Mouse (Mus musculus) cerebral cortex, adult 2 months (tissue): ENCODE measurements around the gene Rpl32.

Source experiments
- WGBS: fragments of 180-500 bp; shearing (Covaris S2); methylation state at CpG from one replicate; pipeline ENCODE4 v1.1.7; 2018; 5-methylcytosine and 5-hydroxymethylcytosine counted together

The Rpl32 gene

DNA sequence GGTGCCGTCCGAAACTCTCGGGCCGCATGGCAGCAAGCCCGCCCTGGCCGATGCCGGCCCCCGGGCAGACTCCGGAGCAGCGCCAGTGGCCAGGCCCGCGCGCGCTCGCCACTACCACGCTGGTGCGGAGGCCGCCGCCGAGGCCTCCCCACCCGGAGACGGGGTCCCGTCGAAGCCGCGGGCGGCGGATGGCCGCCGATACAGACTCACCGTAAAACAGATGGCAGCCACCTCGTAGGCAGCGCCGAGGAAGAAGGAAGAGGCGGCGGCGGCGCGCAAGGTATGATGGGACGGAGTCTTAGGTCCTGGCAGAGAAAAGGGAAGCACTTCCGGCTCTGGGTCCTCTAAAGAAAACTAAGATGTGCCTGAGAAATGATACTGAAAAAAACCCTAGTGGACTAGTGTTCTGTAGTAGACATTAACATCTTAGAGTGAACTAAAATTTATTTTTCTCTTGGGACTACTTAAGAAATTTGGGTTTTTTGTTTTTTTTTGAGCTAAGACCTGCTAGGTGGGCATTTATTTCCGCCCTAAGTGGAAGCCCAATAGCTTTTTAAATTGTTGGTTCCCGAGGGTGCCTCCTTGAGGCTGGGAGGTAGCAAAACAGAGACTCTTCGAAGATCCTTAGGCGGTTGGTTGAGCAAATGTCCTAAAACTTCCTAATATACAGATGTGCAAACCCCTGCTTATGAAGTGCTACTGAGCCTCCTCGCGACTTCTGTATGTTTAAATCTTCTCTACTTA, at the start of gene Rpl32:
TSS of gene Rpl32 (minus strand) at position 260 of the 744 bp plus-strand sequence.
- under 1% methylated on average over 47 of the region's 47 CpGs for WGBS

DNA sequence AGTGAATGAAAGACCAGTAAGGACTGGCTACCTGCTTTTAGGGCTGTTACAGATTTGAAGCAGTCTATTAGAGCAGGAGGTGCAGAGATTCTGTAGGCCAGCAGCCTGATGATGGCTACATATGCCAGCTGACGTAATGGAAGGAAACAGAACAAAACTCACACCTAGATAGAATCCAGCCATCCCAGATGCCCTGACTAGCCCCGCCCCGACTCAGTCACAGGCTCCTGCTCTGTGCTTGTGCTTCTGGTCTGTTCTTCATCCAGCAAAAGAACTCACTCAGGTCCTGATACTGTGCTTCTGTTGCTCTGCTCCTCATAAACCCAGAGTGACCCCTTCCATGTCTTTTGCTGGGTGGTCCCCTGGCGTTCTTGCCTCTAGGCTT, 47.8 kb upstream of the Rpl32 start:
- WGBS = 72% methylated on average over 4 of the region's 4 CpGs

DNA sequence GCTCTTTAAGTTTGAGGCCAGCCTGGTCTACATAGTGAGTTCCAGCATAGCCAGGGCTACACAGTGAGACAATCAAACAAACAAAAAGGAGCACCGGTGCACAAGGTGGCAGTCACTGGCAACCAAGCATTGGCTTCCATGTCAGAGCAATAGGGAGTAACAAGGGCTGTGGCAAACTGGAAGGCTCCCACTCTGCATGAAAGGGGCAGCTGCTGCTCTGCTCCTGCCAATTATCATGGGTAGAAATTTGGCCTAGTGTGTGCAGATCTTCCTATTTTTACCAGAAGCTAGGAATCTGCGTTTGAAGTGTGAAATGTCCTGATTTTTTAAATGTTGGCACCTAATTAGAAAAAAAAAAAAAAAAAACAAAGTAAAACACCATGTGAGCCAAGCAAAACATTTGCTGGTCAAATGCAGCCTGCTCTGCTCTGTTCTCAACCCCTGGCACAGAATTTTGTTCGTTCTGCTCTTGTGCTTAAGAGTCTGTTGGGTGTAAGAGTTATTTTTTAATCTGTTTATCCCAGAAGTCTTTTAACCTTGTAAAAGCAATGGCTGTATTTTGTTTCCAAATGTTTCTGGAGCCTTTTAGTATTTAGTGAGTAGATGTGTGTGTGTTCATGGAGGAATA, 47.3 kb upstream of the Rpl32 start:
- WGBS = 32% methylated on average over 3 of the region's 3 CpGs

DNA sequence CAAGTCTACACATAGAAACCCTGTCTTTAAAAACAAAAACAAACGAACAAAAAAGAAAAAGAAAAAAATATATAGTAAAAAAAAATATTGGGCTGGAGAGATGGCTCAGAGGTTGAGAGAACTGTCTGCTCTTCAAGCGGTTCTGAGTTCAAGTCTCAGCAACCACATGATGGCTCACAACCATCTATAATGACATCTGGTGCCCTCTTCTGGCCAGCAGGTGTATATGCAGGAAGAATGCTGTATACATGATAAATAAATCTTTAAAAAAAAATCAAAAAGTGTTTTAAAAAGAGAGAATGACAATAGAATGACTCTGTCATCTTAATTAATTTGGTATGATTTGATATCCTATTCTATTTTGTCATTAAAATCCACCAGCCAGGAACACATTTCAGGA, 45.9 kb upstream of the Rpl32 start:
- 64% methylated on average over 2 of the region's 2 CpGs for WGBS

DNA sequence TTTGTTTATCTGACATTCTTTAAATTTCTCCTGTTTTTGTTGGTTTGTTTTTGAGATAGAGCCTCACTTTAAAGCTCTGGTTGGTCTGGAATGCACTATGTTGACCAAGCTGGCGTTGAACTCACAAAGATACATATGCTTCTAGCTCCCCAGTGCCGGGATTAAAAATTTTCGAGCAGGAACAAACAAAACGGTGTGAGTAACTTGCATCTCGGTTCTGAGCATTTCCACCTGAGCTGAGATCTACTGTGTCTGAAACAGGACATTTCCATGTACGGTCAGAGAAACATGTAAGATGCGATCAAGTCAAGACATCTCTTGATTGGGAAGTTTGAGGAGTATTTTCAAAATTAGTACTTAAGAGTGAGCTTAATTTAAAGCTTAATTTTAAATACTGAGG, 45.4 kb upstream of the Rpl32 start:
- WGBS = 37% methylated on average over 7 of the region's 7 CpGs

DNA sequence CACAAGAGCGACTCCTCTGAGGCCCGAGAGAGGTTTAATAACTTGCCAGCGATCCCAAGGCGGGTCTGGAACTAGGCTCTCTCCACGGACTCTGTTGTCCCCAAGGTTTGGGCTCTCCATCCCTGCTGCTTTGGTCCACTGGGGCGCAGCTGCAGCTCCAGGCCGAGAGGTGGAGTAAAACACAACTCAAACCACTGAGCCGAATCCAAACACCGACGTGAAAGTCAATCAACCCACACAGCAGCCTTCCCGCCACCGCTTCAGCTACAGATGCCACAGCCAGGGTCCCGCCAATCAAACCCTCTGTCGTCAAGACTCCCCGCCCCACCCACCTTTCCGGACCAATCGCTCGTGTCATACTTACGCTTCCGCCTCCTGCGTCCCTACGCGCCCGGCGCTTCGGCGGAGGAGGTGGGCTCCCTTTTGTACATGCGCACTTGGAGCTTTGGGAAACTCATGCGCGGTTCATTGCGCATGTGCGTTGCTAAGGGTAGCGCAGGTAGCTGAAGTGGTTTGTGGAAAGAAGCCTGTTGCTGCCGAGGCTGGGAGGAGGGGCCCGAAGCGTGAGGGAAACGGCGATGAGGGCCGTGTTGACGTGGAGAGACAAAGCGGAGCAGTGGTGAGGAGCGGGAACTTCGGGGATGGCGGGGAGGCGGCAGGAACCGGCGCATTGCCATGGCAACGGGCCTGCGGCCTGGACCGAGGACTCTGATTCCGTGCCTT, 44.7 kb upstream of the Rpl32 start, which contains the start of the genes Mbd4 and Ift122:
TSS of gene Mbd4 (minus strand) at position 281 of the 723 bp plus-strand sequence.
TSS of gene Ift122 (plus strand) at position 380 of the 723 bp plus-strand sequence.
- WGBS = under 1% methylated on average over 51 of the region's 51 CpGs

DNA sequence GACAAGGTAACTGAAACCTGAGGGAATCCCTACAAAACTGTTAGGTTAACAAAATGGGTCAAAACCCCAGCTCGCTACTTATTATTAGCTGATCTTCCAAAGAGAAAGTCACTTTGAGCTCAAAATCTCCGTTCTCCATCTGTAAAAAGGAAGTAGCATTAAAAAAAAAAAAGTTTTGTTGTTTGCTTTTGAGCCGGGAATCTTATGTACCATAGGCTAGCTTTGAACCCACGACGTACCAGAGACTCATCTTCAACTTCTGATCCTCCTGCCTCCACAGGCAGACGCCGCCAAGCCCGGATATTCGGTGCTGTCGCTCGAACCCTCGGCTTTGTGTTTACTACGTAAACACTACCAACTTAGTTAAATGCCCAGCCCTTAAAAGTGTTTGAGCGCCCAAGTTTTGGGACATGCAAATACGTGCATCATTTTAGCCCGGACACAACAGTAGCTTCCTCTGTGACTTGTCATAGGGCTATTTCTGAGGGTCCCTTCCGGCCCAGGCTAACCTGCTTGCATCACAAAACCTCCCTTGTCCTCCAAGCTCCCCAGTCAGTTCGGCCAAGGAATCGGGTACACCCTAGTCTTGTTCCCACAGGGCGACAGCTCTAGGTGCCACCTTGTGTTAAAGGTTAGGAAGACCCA, 44.0 kb upstream of the Rpl32 start:
- 7% methylated on average over 20 of the region's 20 CpGs for WGBS

DNA sequence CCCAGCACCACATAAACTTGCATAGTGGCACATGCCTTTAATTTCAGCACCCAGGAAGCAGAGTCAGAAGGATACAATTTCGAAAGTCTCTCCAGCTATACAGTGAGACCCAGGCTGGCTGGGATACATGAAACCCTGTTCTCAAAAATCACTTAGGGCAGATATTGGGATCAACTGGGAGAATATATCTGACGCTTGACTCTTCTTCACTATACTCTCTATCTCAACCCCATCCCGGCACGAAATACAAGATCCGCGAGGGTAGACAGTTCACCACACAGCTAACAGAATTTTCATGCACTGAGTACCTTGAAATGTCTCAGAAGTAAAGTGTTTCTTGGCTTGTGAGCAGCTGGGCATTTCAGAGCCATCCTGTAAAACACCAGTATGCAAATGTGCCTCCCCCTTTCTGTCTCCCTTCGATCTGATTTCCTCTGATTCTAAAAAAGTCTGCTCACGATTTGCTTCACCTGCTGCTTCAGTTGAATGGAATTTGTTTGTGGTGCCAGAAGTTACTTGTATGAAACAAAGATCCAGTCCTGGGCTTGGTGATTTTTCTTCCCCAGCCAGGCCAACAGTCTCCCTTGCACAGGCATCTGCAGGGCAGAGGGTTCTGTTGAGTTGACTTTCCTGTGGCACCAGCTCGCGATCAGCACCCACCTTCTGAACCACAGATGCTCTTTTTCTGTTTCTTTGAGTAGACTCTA, 40.2 kb upstream of the Rpl32 start:
- 86% methylated on average over 10 of the region's 10 CpGs for WGBS

DNA sequence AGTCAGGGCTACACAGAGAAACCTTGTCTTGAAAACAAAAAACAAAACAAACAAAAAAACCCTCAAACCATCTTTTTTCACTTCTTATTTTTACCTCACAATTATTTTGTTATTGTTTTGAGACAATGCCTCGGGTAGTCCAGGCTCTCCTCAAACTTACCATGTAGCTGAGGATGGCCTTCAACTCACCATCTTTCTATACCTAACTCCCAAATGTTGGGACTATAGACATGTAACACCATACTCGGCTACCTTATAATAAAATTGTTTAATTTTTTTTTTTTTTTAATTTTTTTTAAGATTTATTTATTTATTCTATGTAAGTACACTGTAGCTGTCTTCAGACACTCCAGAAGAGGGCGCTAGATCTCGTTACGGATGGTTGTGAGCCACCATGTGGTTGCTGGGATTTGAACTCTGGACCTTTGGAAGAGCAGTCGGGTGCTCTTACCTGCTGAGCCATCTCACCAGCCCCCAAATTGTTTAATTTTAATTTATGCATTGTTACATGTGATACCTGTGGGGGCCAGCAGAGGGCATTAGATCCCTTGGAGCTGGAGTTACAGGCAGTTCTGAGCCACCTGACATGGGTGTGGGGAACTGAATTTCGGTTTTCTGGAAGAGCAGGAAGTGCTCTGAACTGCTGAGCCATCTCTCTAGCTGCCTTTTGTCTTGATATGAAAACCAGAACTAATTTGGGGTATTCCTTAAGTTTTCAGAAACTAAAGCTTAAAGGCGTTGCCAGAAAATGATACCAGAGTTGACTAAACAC, 38.3 kb upstream of the Rpl32 start:
- WGBS = 30% methylated on average over 8 of the region's 8 CpGs

DNA sequence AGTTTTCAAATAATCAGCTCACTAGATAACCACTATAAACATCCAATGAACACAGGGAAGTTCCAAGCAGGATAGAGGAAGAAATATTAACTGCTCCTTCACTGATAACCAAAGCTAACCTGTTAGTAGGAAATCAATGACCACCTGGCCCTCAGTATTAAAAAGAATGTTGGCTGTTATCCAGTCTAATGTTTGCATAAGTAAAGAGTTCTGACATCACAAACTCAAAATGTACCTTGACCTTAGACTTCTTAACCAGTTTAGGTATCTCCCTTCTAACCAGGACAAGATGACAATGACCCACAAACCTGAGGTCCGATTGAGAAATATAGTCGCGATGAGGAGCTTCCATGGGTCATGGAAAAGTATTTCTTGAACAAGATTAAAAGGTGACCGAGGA, 36.5 kb upstream of the Rpl32 start:
- WGBS = 94% methylated on average over 4 of the region's 4 CpGs

DNA sequence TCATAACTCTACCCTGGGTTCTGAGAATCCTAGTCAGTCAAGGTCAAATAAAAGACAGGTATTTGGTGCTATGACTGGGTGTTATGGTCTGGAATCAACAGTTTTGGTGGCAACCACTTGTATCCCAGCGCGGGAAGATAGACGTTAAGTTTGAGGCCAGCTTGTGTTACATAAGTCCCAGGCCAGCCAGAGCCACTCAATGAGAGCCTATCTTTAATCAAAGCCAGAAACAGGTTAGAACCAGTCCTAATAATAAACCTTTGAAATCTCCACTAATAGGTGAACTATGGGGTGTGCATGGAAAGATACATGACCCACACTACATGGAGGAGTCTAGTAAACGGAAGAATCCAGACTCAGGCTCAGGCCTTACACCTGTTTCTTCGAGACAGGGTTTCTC, 30.2 kb upstream of the Rpl32 start:
- WGBS = 69% methylated on average over 5 of the region's 5 CpGs

DNA sequence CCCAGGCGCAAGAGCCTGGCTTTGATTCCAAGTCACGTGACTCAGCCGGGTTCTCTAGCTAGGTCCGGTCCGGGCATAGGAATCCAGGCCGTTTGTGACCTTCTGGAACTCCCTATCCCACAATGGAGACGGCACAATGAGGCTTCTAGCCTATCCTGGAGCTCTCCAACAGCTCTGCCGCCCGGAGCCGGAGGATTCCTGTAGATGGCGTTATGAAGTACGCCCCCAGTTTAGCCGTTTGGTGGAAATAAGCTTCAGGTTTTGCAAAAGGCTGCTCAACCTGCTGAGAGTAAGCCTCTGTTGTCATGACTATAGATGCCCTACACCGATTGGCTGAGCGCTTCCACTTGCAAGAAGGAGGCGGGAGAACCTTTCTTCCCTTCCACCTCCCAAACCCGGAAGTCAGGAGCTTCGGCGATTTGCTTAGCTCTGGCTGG, 29.6 kb upstream of the Rpl32 start, which contains the start of gene Efcab12:
TSS of gene Efcab12 (minus strand) at position 252 of the 437 bp plus-strand sequence.
- 1% methylated on average over 19 of the region's 19 CpGs for WGBS

DNA sequence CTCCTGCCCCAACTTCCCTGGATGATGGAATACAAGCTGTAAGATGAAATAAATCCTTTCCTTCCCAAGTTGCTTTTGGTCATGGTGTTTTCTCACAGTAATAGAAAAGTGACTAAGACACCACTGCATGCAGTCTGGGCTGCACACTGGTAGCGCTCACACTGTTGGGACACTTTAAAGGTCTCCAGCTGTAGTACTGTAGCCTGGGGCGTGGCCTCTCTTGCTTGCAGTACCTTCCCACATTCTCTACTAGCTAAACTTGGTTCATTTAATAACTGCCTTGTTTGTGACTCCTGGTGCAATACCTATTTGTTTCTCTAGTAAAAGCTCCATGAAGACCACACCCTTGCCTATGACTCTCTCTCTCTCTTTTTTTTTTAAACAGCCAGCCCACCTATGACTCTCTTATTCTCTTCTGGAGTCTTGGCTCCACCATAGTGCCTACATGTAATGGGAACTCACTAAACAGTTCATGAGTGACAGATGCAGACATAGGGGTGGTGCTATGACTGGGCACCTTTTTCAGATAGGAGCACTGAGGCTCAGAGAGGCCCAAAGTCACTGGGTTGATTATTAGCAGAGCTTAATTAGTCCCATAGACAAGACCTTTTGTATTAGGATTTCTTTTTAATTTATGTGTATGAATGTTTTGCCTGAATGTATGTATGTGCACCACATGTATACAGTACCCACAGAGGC, 23.8 kb upstream of the Rpl32 start:
- 97% methylated on average over 2 of the region's 2 CpGs for WGBS

DNA sequence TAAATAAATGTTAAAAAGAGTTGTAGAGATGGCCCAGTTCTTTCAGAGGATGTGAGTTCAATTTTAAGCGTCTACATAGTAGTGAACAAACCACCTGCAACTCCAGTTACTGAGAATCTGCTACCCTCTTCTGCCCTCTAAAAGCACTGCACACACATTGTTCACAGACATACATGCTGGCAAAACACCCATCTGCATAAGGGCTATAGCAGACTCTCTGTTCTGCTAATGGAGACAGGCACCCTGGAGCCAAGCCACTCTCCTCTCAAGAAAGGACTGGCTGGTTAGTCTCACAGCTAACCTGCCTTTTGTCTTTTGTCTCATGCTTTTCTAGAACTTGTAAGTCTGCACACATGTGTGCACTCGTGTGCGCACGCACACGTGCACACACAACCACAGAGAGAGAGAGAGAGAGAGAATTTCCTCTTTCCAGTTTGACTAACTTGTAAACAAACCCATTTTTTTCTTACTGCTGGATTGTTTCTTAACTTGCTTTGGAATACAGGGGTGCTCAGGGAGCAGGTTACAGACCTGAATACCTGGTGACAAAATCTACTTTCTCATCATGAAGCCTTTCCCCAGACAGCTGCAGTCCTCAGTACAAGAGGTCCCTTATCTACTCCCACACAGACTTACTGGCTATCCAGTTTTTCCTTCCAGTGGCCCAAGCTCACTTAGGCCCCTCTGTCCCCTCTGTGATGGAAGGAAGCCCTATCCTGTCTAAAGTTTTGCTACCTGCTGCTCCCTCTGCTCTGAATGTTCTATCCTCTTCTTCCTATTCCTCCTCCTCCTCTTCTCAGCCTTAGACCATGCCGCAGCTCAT, 22.4 kb upstream of the Rpl32 start:
- WGBS = 82% methylated on average over 6 of the region's 6 CpGs

DNA sequence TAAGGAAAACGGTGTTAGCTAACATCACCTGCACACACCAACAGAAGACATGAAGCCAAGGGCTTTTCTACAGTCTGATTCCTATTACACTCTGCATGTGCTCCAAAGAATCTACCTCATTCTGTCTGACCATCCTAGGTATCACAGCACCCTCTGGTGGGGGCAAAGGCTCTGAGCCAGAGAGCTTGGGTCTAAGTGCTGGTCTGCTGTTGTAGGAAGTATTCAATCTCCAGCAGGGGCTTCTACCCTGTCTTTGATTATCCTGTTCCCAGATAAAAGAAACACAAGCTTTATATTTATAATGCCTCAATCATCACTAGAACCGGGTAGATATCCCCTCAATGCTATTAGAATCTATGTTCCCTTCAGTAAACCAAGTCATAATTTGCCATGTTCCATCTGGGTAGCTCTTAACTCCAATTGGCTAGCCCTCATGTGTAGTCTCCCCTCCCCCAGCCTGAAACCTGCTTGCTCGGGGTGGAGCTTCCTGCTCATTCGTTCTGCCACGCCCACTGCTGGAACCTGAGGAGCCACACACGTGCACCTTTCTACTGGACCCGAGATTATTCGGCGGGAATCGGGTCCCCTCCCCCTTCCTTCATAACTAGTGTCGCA, 15.4 kb upstream of the Rpl32 start:
- WGBS = 10% methylated on average over 6 of the region's 11 CpGs

DNA sequence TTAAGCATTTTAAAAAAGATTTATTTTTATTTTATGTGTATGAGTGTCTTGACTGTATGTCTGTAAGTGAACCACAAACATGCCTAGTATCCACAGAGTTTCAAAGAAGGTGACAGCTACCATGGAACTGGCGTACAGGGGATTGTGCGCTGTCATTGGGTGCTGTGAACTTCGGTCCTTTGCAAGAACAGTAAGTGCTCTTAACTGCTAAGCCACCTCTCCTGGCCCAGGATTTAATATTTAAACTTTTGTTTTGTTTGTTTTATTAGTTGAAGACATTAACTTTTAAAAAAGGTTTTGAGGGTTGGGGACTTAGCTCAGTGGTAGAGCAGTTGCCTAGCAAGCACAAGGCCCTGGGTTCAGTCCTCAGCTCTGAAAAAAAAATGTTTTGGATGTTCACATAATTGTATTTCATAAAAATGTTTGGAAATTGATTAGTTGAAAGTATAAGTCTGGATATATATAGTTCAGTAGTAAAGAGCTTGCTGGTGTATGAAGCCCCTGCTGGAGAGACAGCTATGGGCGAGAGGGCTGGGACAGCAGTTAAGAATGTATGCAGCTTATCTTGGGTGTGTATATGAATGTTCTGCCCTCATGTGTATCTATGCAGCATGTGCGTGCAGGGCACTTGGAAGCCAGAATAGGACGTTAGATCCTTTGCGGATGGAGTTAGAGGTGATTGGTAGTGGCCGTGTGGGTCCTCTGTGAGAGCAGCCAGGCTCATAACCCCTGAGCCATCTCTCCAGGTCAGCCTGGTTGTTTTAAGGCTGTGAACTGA, 12.9 kb upstream of the Rpl32 start:
- 90% methylated on average over 8 of the region's 8 CpGs for WGBS

DNA sequence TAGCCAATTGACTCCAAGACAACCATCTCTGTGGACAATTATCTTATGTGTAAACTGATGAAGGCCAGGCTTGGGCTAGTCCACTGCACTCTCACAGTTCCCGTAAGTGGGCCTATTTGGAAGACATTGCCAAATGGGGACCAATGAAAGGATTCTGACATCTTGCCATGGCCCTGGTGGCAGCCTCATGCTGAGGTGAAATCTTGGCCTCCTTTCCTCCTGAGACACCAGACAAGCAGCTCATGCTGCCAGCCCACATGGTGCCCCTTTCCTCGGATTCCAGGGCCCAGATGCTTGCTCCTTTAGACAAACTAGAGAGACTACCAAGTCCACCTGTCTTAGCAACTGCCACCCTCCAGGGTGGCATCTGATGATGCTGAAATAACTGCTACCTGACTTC, 9.6 kb upstream of the Rpl32 start:
- 72% methylated on average over 2 of the region's 2 CpGs for WGBS

DNA sequence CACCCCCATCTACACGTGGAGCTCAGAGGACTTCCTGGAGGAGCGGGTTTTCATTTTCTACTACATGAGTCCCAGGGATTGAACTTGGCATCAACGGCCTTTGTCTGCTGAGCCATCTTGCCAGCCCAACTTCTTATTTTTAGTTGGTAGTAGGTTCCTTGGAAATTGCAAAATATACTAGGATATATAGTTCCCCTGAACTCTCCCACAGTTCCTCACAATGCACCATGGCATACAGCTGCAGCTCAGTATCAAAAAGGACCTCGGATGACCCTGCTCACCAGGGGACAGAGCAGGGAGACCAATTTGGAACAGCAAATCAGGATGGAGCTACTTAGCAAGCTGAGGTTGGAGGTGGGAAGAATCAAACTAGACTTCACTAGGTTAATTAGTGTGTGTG, 6.5 kb upstream of the Rpl32 start:
- 70% methylated on average over 4 of the region's 4 CpGs for WGBS
